Mouse (Mus musculus) liver, adult 2 months (tissue): ENCODE measurements around the gene Senp2. TPM values are rescaled to one million over a fixed set of nuclear protein-coding genes. Genes with fewer than 3 reads are reported as not detected.

Source experiments
- DNase-seq: peaks from one replicate; pipeline ENCODE4 v3.0.0-alpha.2; 2011; ENCODE audit warnings: low read depth, low spot score; ENCODE audit errors: extremely low read depth
- H3K27ac ChIP-seq: fragments of 200-500 bp; replicated peaks from 2 replicates; pipeline ENCODE4 v1.5.1; 2012; ENCODE audit warnings: low read depth, mild to moderate bottlenecking, control low read depth, inconsistent platforms, low read length; ENCODE audit not compliant: insufficient read depth
- H3K27me3 ChIP-seq: fragments of 200-500 bp; 2 replicates; pipeline ENCODE4 v1.6.1; 2012; ENCODE audit warnings: mild to moderate bottlenecking, moderate library complexity, low read length, inconsistent platforms; ENCODE audit not compliant: control insufficient read depth, insufficient read depth
- H3K36me3 ChIP-seq: fragments of 200-500 bp; 2 replicates; pipeline ENCODE4 v1.6.1; 2012; ENCODE audit warnings: low read length, inconsistent platforms; ENCODE audit not compliant: control insufficient read depth, insufficient read depth
- H3K4me1 ChIP-seq: fragments of 200-500 bp; 2 replicates; pipeline ENCODE4 v1.6.1; 2011; ENCODE audit warnings: low read length; ENCODE audit not compliant: control insufficient read depth, insufficient read depth
- H3K4me3 ChIP-seq: fragments of 200-500 bp; 2 replicates; pipeline ENCODE4 v1.5.1; 2011; ENCODE audit warnings: low read depth, mild to moderate bottlenecking, control low read depth, low read length, moderate library complexity; ENCODE audit not compliant: insufficient read depth
- H3K79me2 ChIP-seq: fragments of 200-500 bp; 2 replicates; pipeline ENCODE4 v1.6.1; 2012; ENCODE audit warnings: inconsistent platforms, mild to moderate bottlenecking, low read length, moderate library complexity; ENCODE audit not compliant: control insufficient read depth, insufficient read depth
- H3K9ac ChIP-seq: fragments of 200-500 bp; 2 replicates; pipeline ENCODE4 v1.6.1; 2012; ENCODE audit warnings: low read depth, mild to moderate bottlenecking, control low read depth, inconsistent platforms, low read length
- CTCF ChIP-seq: fragments of 200-500 bp; IDR thresholded peaks from 2 replicates; pipeline ENCODE4 v1.5.1; 2011; ENCODE audit warnings: low read depth, low read length, control low read depth
- POLR2A ChIP-seq: fragments of 200-500 bp; IDR thresholded peaks from 2 replicates; pipeline ENCODE4 v1.6.1; 2011; ENCODE audit warnings: low read length, control low read depth; ENCODE audit not compliant: insufficient read depth; ENCODE audit errors: extremely low read depth
- WGBS: fragments of 180-500 bp; shearing (Covaris S2); methylation state at CpG from one replicate; pipeline ENCODE4 v1.1.7; 2018; 5-methylcytosine and 5-hydroxymethylcytosine counted together
- polyA plus RNA-seq: library from polyadenylated mRNA; depleted of rRNA; stranded (reverse); fragments of >200 nt; gene quantifications from 2 replicates; pipeline ENCODE4 v1.2.3, GENCODE M21; 2012
- total RNA-seq: library from RNA; depleted of rRNA; stranded (reverse); fragments of >200 nt; gene quantifications from 2 replicates; pipeline ENCODE4 v1.2.3, GENCODE M21; 2014

The Senp2 gene
- total and polyA plus RNA-seq, 2 experiments, result 3.9 to 11.0 TPM

GRCm38 (mm10) chr16:22001172-22001571 is 8.1 kb upstream of the Senp2 start:
- WGBS, result 77% methylated on average over 4 of the region's 4 CpGs
- Histone ChIP-seq H3K79me2 (no peaks in the 10 kb centered on the region), H3K4me1 (no peaks in the 10 kb centered on the region), H3K4me3 (no peak overlapping the region), H3K9ac (no peak overlapping the region), H3K27me3 (no peaks in the 10 kb centered on the region), H3K36me3 (no peaks in the 10 kb centered on the region), H3K27ac (no peak overlapping the region)
- DNase-seq, result no peak
- peak; percentile 13; the same call in 1 of the 2 replicates for TF ChIP-seq CTCF
- TF ChIP-seq POLR2A, result no peak

- Histone ChIP-seq H3K36me3 (no peaks in the 10 kb centered on the region), H3K4me1 (no peaks in the 10 kb centered on the region), H3K79me2 (no peaks in the 10 kb centered on the region), H3K27me3 (no peaks in the 10 kb centered on the region), H3K27ac (no peak overlapping the region), H3K9ac (no peak overlapping the region), H3K4me3 (no peak overlapping the region)
- 67% methylated on average over 3 of the region's 3 CpGs for WGBS
- no peak for TF ChIP-seq CTCF
- TF ChIP-seq POLR2A, result no peak
- DNase-seq, result no peak
Observed at GRCm38 (mm10) chr16:22001606-22002005, 7.7 kb upstream of the Senp2 start.

- WGBS, result under 1% methylated on average over 51 of the region's 51 CpGs
- peak overlapping the region; percentile 98 for H3K4me3 ChIP-seq
- peak overlapping the region; percentile 92 for H3K9ac ChIP-seq
- peak overlapping the region; percentile 29; the same call in 1 of the 2 replicates for H3K27ac ChIP-seq
- peaks cover 2% of the 10 kb centered on the region; the same call in 1 of the 2 replicates for H3K36me3 ChIP-seq
- H3K4me1 ChIP-seq, result peaks cover 3% of the 10 kb centered on the region; the same call in 1 of the 2 replicates
- TF ChIP-seq POLR2A, result no peak
- TF ChIP-seq CTCF, result no peak
- H3K27me3 ChIP-seq, result no peaks in the 10 kb centered on the region
- DNase-seq, result no peak
- peaks cover 8% of the 10 kb centered on the region; the same call in 1 of the 2 replicates for H3K79me2 ChIP-seq
Observed at GRCm38 (mm10) chr16:22009596-22009995, 312 bp downstream of the Senp2 start.

- peaks cover 3% of the 10 kb centered on the region; the same call in 1 of the 2 replicates for H3K79me2 ChIP-seq
- no peak for DNase-seq
- H3K9ac ChIP-seq, result no peak overlapping the region
- no peak overlapping the region for H3K27ac ChIP-seq
- H3K36me3 ChIP-seq, result peaks cover 35% of the 10 kb centered on the region
- TF ChIP-seq POLR2A (no peak), CTCF (no peak)
- no peaks in the 10 kb centered on the region for H3K4me1 ChIP-seq
- no peaks in the 10 kb centered on the region for H3K27me3 ChIP-seq
- no peak overlapping the region for H3K4me3 ChIP-seq
- 94% methylated on average over 1 of the region's 1 CpGs for WGBS
Observed at GRCm38 (mm10) chr16:22015569-22015968, 6.3 kb downstream of the Senp2 start.

GRCm38 (mm10) chr16:22022122-22022521 is 12.8 kb downstream of the Senp2 start:
- WGBS, result 98% methylated on average over 2 of the region's 2 CpGs
- Histone ChIP-seq H3K4me3 (no peak overlapping the region), H3K27ac (no peak overlapping the region), H3K36me3 (peaks cover 52% of the 10 kb centered on the region), H3K27me3 (no peaks in the 10 kb centered on the region), H3K4me1 (no peaks in the 10 kb centered on the region), H3K9ac (no peak overlapping the region), H3K79me2 (no peaks in the 10 kb centered on the region; the same call in 1 of the 2 replicates)
- TF ChIP-seq CTCF (no peak; the same call in 1 of the 2 replicates), POLR2A (no peak)
- no peak for DNase-seq

GRCm38 (mm10) chr16:22027474-22027873 is 18.2 kb downstream of the Senp2 start:
- Histone ChIP-seq H3K36me3 (peaks cover 67% of the 10 kb centered on the region), H3K27me3 (no peaks in the 10 kb centered on the region), H3K4me3 (no peak overlapping the region), H3K9ac (no peak overlapping the region), H3K27ac (no peak overlapping the region), H3K4me1 (no peaks in the 10 kb centered on the region), H3K79me2 (no peaks in the 10 kb centered on the region)
- DNase-seq, result no peak
- TF ChIP-seq CTCF (no peak), POLR2A (no peak)
- 90% methylated on average over 5 of the region's 5 CpGs for WGBS
